Mouse (Mus musculus) heart, embryonic 15.5 days (tissue): ENCODE measurements around the gene Mtfp1. TPM values are rescaled to one million over a fixed set of nuclear protein-coding genes. Genes with fewer than 3 reads are reported as not detected.
"Not testable (repeated sequence)": the region's sequence is repeated elsewhere in the genome, so short reads cannot be mapped to it uniquely, and the experiment has no call there.

Experiments
- ATAC-seq: fragments of 200-750 bp; cut with Nextera tagmentation; replicated peaks from 2 replicates; pipeline ENCODE4 v1.8.0; 2017; ENCODE audit warnings: low read depth, moderate TSS enrichment; ENCODE audit not compliant: insufficient number of reproducible peaks, insufficient read depth, low FRiP score
- H3K27ac ChIP-seq: fragments of 300-500 bp; sonication (generic); 2 replicates; pipeline ENCODE4 v1.5.1; 2015; ENCODE audit warnings: mild to moderate bottlenecking, inconsistent platforms
- H3K27me3 ChIP-seq: fragments of 300-500 bp; sonication (generic); 2 replicates; pipeline ENCODE4 v1.6.1; 2015; ENCODE audit warnings: inconsistent platforms
- H3K36me3 ChIP-seq: fragments of 300-500 bp; sonication (generic); 2 replicates; pipeline ENCODE4 v1.6.1; 2015; ENCODE audit warnings: mild to moderate bottlenecking, inconsistent platforms
- H3K4me1 ChIP-seq: fragments of 300-500 bp; sonication (generic); replicated peaks from 2 replicates; pipeline ENCODE4 v1.6.1; 2015; ENCODE audit warnings: inconsistent platforms
- H3K4me2 ChIP-seq: fragments of 300-500 bp; sonication (generic); 2 replicates; pipeline ENCODE4 v1.6.1; 2015; ENCODE audit warnings: inconsistent platforms, mild to moderate bottlenecking, moderate library complexity
- H3K4me3 ChIP-seq: fragments of 300-500 bp; sonication (generic); 2 replicates; pipeline ENCODE4 v1.5.1; 2015; ENCODE audit warnings: mild to moderate bottlenecking, inconsistent platforms
- H3K9ac ChIP-seq: fragments of 300-500 bp; sonication (generic); 2 replicates; pipeline ENCODE4 v1.6.1; 2015; ENCODE audit warnings: mild to moderate bottlenecking, inconsistent platforms
- H3K9me3 ChIP-seq: fragments of 300-500 bp; sonication (generic); replicated peaks from 2 replicates; pipeline ENCODE4 v1.6.1; 2016; ENCODE audit warnings: inconsistent platforms
- WGBS: fragments of 180-500 bp; shearing (Covaris S2); methylation state at CpG from one replicate; pipeline ENCODE4 v1.1.7; 2015; ENCODE audit warnings: mixed read lengths; 5-methylcytosine and 5-hydroxymethylcytosine counted together
- polyA plus RNA-seq: library from polyadenylated mRNA; unstranded; fragments of >200 nt; fragmentation: Nextera tagmentation; extraction: Ambion mirVana; gene quantifications from 2 replicates; pipeline ENCODE4 v1.2.1, GENCODE M21; 2015

The Mtfp1 gene
- polyA plus RNA-seq, 1 experiment from 2014 or later: 32.8 TPM

GRCm38 (mm10) chr11:4113970-4114369 lies 18.7 kb upstream of the Mtfp1 start:
- Histone ChIP-seq H3K36me3 (no peaks in the 10 kb centered on the region), H3K9me3 (no peaks in the 10 kb centered on the region), H3K9ac (no peak overlapping the region), H3K4me1 (peaks cover 22% of the 10 kb centered on the region), H3K4me3 (no peak overlapping the region), H3K4me2 (no peak overlapping the region), H3K27ac (no peak overlapping the region), H3K27me3 (peaks cover 10% of the 10 kb centered on the region; the same call in 1 of the 2 replicates)
- no peak for ATAC-seq
- WGBS: 63% methylated on average over 6 of the region's 6 CpGs

GRCm38 (mm10) chr11:4113496-4113895 lies 18.3 kb upstream of the Mtfp1 start:
- Histone ChIP-seq H3K27me3 (peaks cover 10% of the 10 kb centered on the region; the same call in 1 of the 2 replicates), H3K4me3 (no peak overlapping the region), H3K27ac (no peak overlapping the region), H3K36me3 (no peaks in the 10 kb centered on the region), H3K4me2 (no peak overlapping the region), H3K4me1 (peaks cover 22% of the 10 kb centered on the region), H3K9me3 (no peaks in the 10 kb centered on the region), H3K9ac (no peak overlapping the region)
- no peak for ATAC-seq
- WGBS: 73% methylated on average over 4 of the region's 4 CpGs

- no peak for ATAC-seq
- peaks cover 17% of the 10 kb centered on the region for H3K4me1 ChIP-seq
- H3K4me2 ChIP-seq: no peak overlapping the region
- no peaks in the 10 kb centered on the region for H3K36me3 ChIP-seq
- 85% methylated on average over 6 of the region's 6 CpGs for WGBS
- H3K9ac ChIP-seq: no peak overlapping the region
- no peak overlapping the region for H3K27ac ChIP-seq
- no peaks in the 10 kb centered on the region for H3K9me3 ChIP-seq
- peaks cover 10% of the 10 kb centered on the region; the same call in 1 of the 2 replicates for H3K27me3 ChIP-seq
- H3K4me3 ChIP-seq: no peak overlapping the region
Observed at GRCm38 (mm10) chr11:4112861-4113260, 17.6 kb upstream of the Mtfp1 start.

GRCm38 (mm10) chr11:4112033-4112432 lies 16.8 kb upstream of the Mtfp1 start:
- H3K4me2 ChIP-seq: no peak overlapping the region
- no peaks in the 10 kb centered on the region for H3K9me3 ChIP-seq
- peaks cover 8% of the 10 kb centered on the region for H3K4me1 ChIP-seq
- H3K9ac ChIP-seq: no peak overlapping the region
- H3K4me3 ChIP-seq: no peak overlapping the region
- H3K36me3 ChIP-seq: no peaks in the 10 kb centered on the region
- 73% methylated on average over 4 of the region's 4 CpGs for WGBS
- ATAC-seq: no peak
- no peak overlapping the region for H3K27ac ChIP-seq
- peaks cover 2% of the 10 kb centered on the region; the same call in 1 of the 2 replicates for H3K27me3 ChIP-seq

GRCm38 (mm10) chr11:4108691-4109090 lies 13.4 kb upstream of the Mtfp1 start:
- H3K4me1 ChIP-seq: no peaks in the 10 kb centered on the region
- H3K9ac ChIP-seq: no peak overlapping the region
- H3K36me3 ChIP-seq: no peaks in the 10 kb centered on the region
- 83% methylated on average over 7 of the region's 7 CpGs for WGBS
- H3K4me2 ChIP-seq: no peak overlapping the region
- no peak for ATAC-seq
- H3K27ac ChIP-seq: no peak overlapping the region
- no peaks in the 10 kb centered on the region for H3K9me3 ChIP-seq
- no peak overlapping the region for H3K4me3 ChIP-seq
- no peaks in the 10 kb centered on the region for H3K27me3 ChIP-seq

- H3K27me3 ChIP-seq, H3K9me3 ChIP-seq, H3K4me3 ChIP-seq, ATAC-seq, H3K4me2 ChIP-seq, H3K36me3 ChIP-seq, H3K9ac ChIP-seq, H3K4me1 ChIP-seq, H3K27ac ChIP-seq: not testable (repeated sequence)
- WGBS: 91% methylated on average over 6 of the region's 6 CpGs
Observed at GRCm38 (mm10) chr11:4107901-4108300, 12.7 kb upstream of the Mtfp1 start.

- 62% methylated on average over 6 of the region's 6 CpGs for WGBS
- Histone ChIP-seq H3K27me3 (no peaks in the 10 kb centered on the region), H3K9ac (no peak overlapping the region), H3K27ac (no peak overlapping the region), H3K36me3 (no peaks in the 10 kb centered on the region), H3K4me2 (no peak overlapping the region), H3K9me3 (no peaks in the 10 kb centered on the region), H3K4me1 (no peaks in the 10 kb centered on the region), H3K4me3 (no peak overlapping the region)
- ATAC-seq: no peak
Observed at GRCm38 (mm10) chr11:4105444-4105843, 10.2 kb upstream of the Mtfp1 start.

- no peaks in the 10 kb centered on the region for H3K9me3 ChIP-seq
- no peaks in the 10 kb centered on the region for H3K4me1 ChIP-seq
- H3K4me2 ChIP-seq: no peak overlapping the region
- H3K27me3 ChIP-seq: no peaks in the 10 kb centered on the region
- 80% methylated on average over 5 of the region's 5 CpGs for WGBS
- ATAC-seq: no peak
- no peak overlapping the region for H3K27ac ChIP-seq
- H3K9ac ChIP-seq: no peak overlapping the region
- H3K36me3 ChIP-seq: no peaks in the 10 kb centered on the region
- H3K4me3 ChIP-seq: no peak overlapping the region
Observed at GRCm38 (mm10) chr11:4104989-4105388, 9.7 kb upstream of the Mtfp1 start.

- no peak for ATAC-seq
- no peak overlapping the region for H3K9ac ChIP-seq
- no peak overlapping the region for H3K4me2 ChIP-seq
- no peaks in the 10 kb centered on the region for H3K9me3 ChIP-seq
- 76% methylated on average over 14 of the region's 14 CpGs for WGBS
- no peaks in the 10 kb centered on the region for H3K27me3 ChIP-seq
- no peaks in the 10 kb centered on the region for H3K36me3 ChIP-seq
- no peak overlapping the region for H3K4me3 ChIP-seq
- H3K4me1 ChIP-seq: no peaks in the 10 kb centered on the region
- no peak overlapping the region for H3K27ac ChIP-seq
Observed at GRCm38 (mm10) chr11:4103522-4103921, 8.3 kb upstream of the Mtfp1 start.

- 68% methylated on average over 5 of the region's 5 CpGs for WGBS
- ATAC-seq: no peak
- H3K4me1 ChIP-seq: peaks cover 7% of the 10 kb centered on the region
Observed at GRCm38 (mm10) chr11:4101851-4102250, 6.6 kb upstream of the Mtfp1 start.

GRCm38 (mm10) chr11:4099447-4099846 lies 4.2 kb upstream of the Mtfp1 start:
- no peaks in the 10 kb centered on the region for H3K9me3 ChIP-seq
- no peaks in the 10 kb centered on the region for H3K36me3 ChIP-seq
- no peak overlapping the region for H3K27ac ChIP-seq
- ATAC-seq: no peak
- H3K4me2 ChIP-seq: no peak overlapping the region
- no peaks in the 10 kb centered on the region for H3K27me3 ChIP-seq
- 70% methylated on average over 3 of the region's 3 CpGs for WGBS
- H3K9ac ChIP-seq: no peak overlapping the region
- peaks cover 22% of the 10 kb centered on the region for H3K4me1 ChIP-seq
- H3K4me3 ChIP-seq: no peak overlapping the region

More at GRCm38 (mm10) chr11:4101851-4102250, 6.6 kb upstream of the Mtfp1 start:
- Histone ChIP-seq H3K9ac (no peak overlapping the region), H3K9me3 (no peaks in the 10 kb centered on the region), H3K27me3 (no peaks in the 10 kb centered on the region), H3K4me3 (no peak overlapping the region), H3K27ac (no peak overlapping the region), H3K4me2 (no peak overlapping the region), H3K36me3 (no peaks in the 10 kb centered on the region)

GRCm38 (mm10) chr11:4098816-4099215 lies 3.6 kb upstream of the Mtfp1 start:
- Histone ChIP-seq H3K9me3 (no peaks in the 10 kb centered on the region), H3K27ac (no peak overlapping the region), H3K36me3 (no peaks in the 10 kb centered on the region), H3K9ac (no peak overlapping the region), H3K4me3 (no peak overlapping the region), H3K4me1 (peaks cover 27% of the 10 kb centered on the region), H3K4me2 (no peak overlapping the region), H3K27me3 (no peaks in the 10 kb centered on the region)
- WGBS: 67% methylated on average over 7 of the region's 7 CpGs
- no peak for ATAC-seq
